Mouse (Mus musculus): ENCODE measurements at regions not wholly inside any gene's neighbourhood (a gene's known extent, or its start where the extent isn't known, plus 50 kb on each side); places are given as distances from the start of the nearest gene placed in this dataset.

DNA sequence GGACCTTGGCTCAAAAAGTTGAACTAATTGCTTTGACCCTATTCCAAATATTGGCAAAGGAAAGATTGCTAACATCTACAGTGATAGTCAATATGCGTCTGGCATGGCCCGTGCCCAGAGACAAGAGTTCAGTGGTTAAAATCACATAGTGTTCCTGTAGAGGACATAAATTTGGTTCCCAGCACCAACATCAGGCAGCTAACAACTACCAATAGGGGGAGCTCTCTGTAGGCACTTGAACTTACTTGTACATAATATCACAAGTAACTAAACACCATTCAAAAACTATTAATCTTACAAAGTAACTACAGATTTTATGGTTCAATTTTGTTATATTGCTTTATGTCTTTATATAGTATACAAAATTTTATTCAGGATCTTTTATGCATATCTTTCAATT is 74.3 kb downstream of the Serpinb9g start:
- H3K27ac ChIP-seq (replicated peaks; ENCODE audit: insufficient read depth, low read depth, low read length) = no peak overlapping the region
- H3K4me1 ChIP-seq (ENCODE audit: control insufficient read depth, insufficient read depth, low read length) = no peaks in the 10 kb centered on the region
- no peak for TF ChIP-seq CTCF (IDR thresholded peaks at IDR 0.05; ENCODE audit: low read depth, low read length)
- TF ChIP-seq POLR2A (IDR thresholded peaks at IDR 0.05; ENCODE audit: extremely low read depth, insufficient read depth, low read length) = no peak
- no peak overlapping the region for H3K4me3 ChIP-seq (ENCODE audit: insufficient read depth, low read depth, low read length)
- no peaks in the 10 kb centered on the region for H3K27me3 ChIP-seq (ENCODE audit: control insufficient read depth, insufficient read depth, low read length)
- no peaks in the 10 kb centered on the region for H3K79me2 ChIP-seq (ENCODE audit: control insufficient read depth, insufficient read depth, low read length)
- no peak overlapping the region for H3K9ac ChIP-seq (ENCODE audit: low read depth, low read length)
- DNase-seq (ENCODE audit: extremely low read depth, low read depth, low spot score) = peak; percentile 20
- whole genome bisulfite sequencing = 68% methylated on average over 2 of the region's 2 CpGs
- H3K36me3 ChIP-seq (ENCODE audit: control insufficient read depth, insufficient read depth, low read length) = no peaks in the 10 kb centered on the region

DNA sequence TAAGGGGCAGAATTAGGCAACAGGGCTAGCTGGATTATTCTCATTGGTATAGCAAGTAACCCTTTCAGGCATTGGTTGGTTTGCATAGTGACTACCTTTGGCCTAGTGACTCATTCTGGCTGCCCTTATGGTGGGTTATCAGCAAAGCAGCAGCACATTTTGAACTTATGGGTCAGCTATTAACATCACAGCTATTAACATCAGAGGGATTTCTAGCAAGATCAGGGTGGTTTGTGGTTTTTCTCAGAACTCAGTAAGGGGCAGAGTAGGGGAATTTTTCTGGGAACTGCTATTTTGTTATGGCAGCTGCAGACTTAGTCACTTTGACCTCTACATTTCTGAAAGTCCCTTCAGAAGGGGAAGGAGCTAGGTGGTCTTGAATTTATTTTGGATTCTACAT is 75.1 kb downstream of the Serpinb9g start:
- Histone ChIP-seq H3K36me3 (ENCODE audit: control insufficient read depth, insufficient read depth, low read length) (no peaks in the 10 kb centered on the region), H3K4me3 (ENCODE audit: insufficient read depth, low read depth, low read length) (no peak overlapping the region), H3K4me1 (ENCODE audit: control insufficient read depth, insufficient read depth, low read length) (no peaks in the 10 kb centered on the region), H3K79me2 (ENCODE audit: control insufficient read depth, insufficient read depth, low read length) (no peaks in the 10 kb centered on the region), H3K27ac (replicated peaks; ENCODE audit: insufficient read depth, low read depth, low read length) (no peak overlapping the region), H3K27me3 (ENCODE audit: control insufficient read depth, insufficient read depth, low read length) (no peaks in the 10 kb centered on the region), H3K9ac (ENCODE audit: low read depth, low read length) (no peak overlapping the region)
- no peak for DNase-seq (ENCODE audit: extremely low read depth, low read depth, low spot score)
- TF ChIP-seq POLR2A (IDR thresholded peaks at IDR 0.05; ENCODE audit: extremely low read depth, insufficient read depth, low read length) = no peak
- no peak for TF ChIP-seq CTCF (IDR thresholded peaks at IDR 0.05; ENCODE audit: low read depth, low read length)

DNA sequence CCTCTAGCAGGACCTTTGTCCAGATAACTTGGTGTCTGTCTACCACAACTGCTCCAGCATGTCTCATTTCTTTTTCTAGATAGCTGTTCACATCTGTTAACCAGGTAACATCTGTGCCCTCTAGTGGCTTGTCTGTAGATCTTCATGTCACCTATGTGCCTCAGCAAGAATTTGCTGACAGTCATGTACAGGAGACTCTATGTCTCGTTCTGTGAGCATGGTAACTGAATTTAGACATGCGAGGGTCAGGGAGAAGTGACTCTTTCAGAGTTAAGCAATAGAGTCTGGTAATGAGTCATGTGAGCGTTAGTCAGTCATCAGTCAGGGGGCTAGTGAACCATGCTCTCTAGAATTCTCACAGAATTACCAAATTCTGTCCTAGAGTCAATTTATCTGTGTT is 77.0 kb downstream of the Serpinb9g start:
- H3K27ac ChIP-seq (replicated peaks; ENCODE audit: insufficient read depth, low read depth, low read length) = no peak overlapping the region
- no peak overlapping the region for H3K9ac ChIP-seq (ENCODE audit: low read depth, low read length)
- no peaks in the 10 kb centered on the region for H3K79me2 ChIP-seq (ENCODE audit: control insufficient read depth, insufficient read depth, low read length)
- H3K36me3 ChIP-seq (ENCODE audit: control insufficient read depth, insufficient read depth, low read length) = no peaks in the 10 kb centered on the region
- 60% methylated on average over 3 of the region's 3 CpGs for WGBS
- no peak for DNase-seq (ENCODE audit: extremely low read depth, low read depth, low spot score)
- no peaks in the 10 kb centered on the region for H3K4me1 ChIP-seq (ENCODE audit: control insufficient read depth, insufficient read depth, low read length)
- no peak for TF ChIP-seq POLR2A (IDR thresholded peaks at IDR 0.05; ENCODE audit: extremely low read depth, insufficient read depth, low read length)
- no peaks in the 10 kb centered on the region for H3K27me3 ChIP-seq (ENCODE audit: control insufficient read depth, insufficient read depth, low read length)
- H3K4me3 ChIP-seq (ENCODE audit: insufficient read depth, low read depth, low read length) = no peak overlapping the region

DNA sequence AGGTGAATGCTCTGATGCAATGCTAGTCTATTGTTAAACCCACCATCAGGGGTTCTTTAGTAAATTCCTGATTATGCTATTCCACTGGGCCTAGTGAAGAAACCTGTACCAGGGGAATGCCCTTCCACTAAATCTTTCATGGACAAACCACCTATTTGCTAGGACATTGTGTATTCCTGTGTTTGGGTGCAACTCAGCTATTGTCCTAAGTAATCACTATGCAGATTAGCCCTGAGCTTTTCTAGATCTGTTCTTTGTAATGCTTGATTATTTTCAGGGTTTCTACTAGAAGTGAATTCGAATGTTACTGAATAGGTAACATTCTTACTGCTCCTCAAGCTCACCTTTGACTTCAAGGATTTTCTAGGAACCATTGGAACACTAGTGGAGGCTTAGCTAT is 78.3 kb downstream of the Serpinb9g start:
- no peaks in the 10 kb centered on the region for H3K79me2 ChIP-seq (ENCODE audit: control insufficient read depth, insufficient read depth, low read length)
- H3K9ac ChIP-seq (ENCODE audit: low read depth, low read length) = no peak overlapping the region
- no peak overlapping the region for H3K27ac ChIP-seq (replicated peaks; ENCODE audit: insufficient read depth, low read depth, low read length)
- H3K4me3 ChIP-seq (ENCODE audit: insufficient read depth, low read depth, low read length) = no peak overlapping the region
- TF ChIP-seq POLR2A (IDR thresholded peaks at IDR 0.05; ENCODE audit: extremely low read depth, insufficient read depth, low read length) (no peak), CTCF (IDR thresholded peaks at IDR 0.05; ENCODE audit: low read depth, low read length) (no peak)
- DNase-seq (ENCODE audit: extremely low read depth, low read depth, low spot score) = no peak
- no peaks in the 10 kb centered on the region for H3K27me3 ChIP-seq (ENCODE audit: control insufficient read depth, insufficient read depth, low read length)
- 23% methylated on average over 1 of the region's 1 CpGs for WGBS
- no peaks in the 10 kb centered on the region for H3K4me1 ChIP-seq (ENCODE audit: control insufficient read depth, insufficient read depth, low read length)
- no peaks in the 10 kb centered on the region for H3K36me3 ChIP-seq (ENCODE audit: control insufficient read depth, insufficient read depth, low read length)

DNA sequence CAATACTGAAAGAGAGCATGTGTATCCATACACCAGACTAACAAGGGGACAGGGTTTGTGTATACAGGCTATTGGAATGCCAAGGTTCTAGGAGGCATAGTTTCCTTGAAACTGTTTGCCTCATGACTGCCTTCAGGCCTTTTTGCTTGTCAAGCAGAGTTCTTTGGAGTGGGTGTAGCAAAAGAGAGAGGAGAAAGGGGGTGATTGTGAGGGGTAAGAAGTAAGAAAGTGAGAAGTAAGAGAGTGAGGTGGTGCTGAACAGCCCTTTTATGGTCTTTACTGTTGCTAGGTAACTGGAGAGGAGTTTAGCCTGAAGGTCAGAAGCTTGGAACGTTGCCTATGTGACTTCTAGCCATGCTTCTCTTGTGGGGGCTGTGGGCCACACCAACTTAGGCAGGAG is 78.8 kb downstream of the Serpinb9g start:
- H3K4me1 ChIP-seq (ENCODE audit: control insufficient read depth, insufficient read depth, low read length) = no peaks in the 10 kb centered on the region
- WGBS = 33% methylated on average over 1 of the region's 1 CpGs
- H3K27ac ChIP-seq (replicated peaks; ENCODE audit: insufficient read depth, low read depth, low read length) = no peak overlapping the region
- no peak overlapping the region for H3K9ac ChIP-seq (ENCODE audit: low read depth, low read length)
- H3K27me3 ChIP-seq (ENCODE audit: control insufficient read depth, insufficient read depth, low read length) = no peaks in the 10 kb centered on the region
- no peaks in the 10 kb centered on the region for H3K36me3 ChIP-seq (ENCODE audit: control insufficient read depth, insufficient read depth, low read length)
- H3K4me3 ChIP-seq (ENCODE audit: insufficient read depth, low read depth, low read length) = no peak overlapping the region
- H3K79me2 ChIP-seq (ENCODE audit: control insufficient read depth, insufficient read depth, low read length) = no peaks in the 10 kb centered on the region
- TF ChIP-seq CTCF (IDR thresholded peaks at IDR 0.05; ENCODE audit: low read depth, low read length) = no peak
- TF ChIP-seq POLR2A (IDR thresholded peaks at IDR 0.05; ENCODE audit: extremely low read depth, insufficient read depth, low read length) = no peak
- DNase-seq (ENCODE audit: extremely low read depth, low read depth, low spot score) = no peak

DNA sequence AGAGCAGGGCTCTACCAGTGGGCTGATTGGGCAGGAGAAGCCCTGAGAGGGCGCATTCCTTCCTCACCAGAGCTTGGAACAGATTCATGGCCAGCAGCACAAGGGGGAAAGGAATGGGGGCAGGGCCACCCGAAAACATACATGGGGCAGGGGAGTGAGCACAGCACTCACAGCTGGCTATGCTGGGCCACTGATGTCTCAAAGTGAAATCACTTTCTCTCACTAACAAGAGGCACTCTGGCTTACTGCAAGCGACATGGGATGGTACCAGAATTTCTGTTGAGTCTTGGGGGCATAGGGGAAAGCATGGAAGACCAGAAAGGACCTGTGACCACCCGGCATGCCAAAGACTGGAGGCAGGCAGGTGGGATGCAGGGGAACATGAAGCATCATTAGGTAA is 83.3 kb downstream of the Serpinb9g start:
- 76% methylated on average over 4 of the region's 4 CpGs for WGBS

More for the DNA sequence above, 83.3 kb downstream of the Serpinb9g start:
- TF ChIP-seq CTCF (IDR thresholded peaks at IDR 0.05; ENCODE audit: low read depth, low read length) = no peak
- TF ChIP-seq POLR2A (IDR thresholded peaks at IDR 0.05; ENCODE audit: extremely low read depth, insufficient read depth, low read length) = no peak
- Histone ChIP-seq H3K27me3 (ENCODE audit: control insufficient read depth, insufficient read depth, low read length) (no peaks in the 10 kb centered on the region), H3K27ac (replicated peaks; ENCODE audit: insufficient read depth, low read depth, low read length) (no peak overlapping the region), H3K4me3 (ENCODE audit: insufficient read depth, low read depth, low read length) (no peak overlapping the region), H3K36me3 (ENCODE audit: control insufficient read depth, insufficient read depth, low read length) (no peaks in the 10 kb centered on the region), H3K79me2 (ENCODE audit: control insufficient read depth, insufficient read depth, low read length) (no peaks in the 10 kb centered on the region), H3K4me1 (ENCODE audit: control insufficient read depth, insufficient read depth, low read length) (no peaks in the 10 kb centered on the region), H3K9ac (ENCODE audit: low read depth, low read length) (no peak overlapping the region)
- no peak for DNase-seq (ENCODE audit: extremely low read depth, low read depth, low spot score)

All from liver, adult 2 months (tissue).